Mouse (Mus musculus) liver, embryonic 16.5 days (tissue): Measurements from ENCODE around the gene Aatk. TPM values are rescaled to one million over a fixed set of nuclear protein-coding genes. Genes with fewer than 3 reads are reported as not detected.
A peak's percentile ranks its signal among the peaks of the same experiment; 100 is the strongest.

ENCODE experiments used
- ATAC-seq: fragments of 200-750 bp; cut with Nextera tagmentation; 2 replicates; pipeline ENCODE4 v1.8.0; 2017; ENCODE audit warnings: low read depth, mild to moderate bottlenecking, moderate number of reproducible peaks, moderate library complexity
- H3K27ac ChIP-seq: fragments of 300-500 bp; sonication (generic); 2 replicates; pipeline ENCODE4 v1.5.1; 2014; ENCODE audit warnings: mild to moderate bottlenecking, low read length
- H3K27me3 ChIP-seq: fragments of 300-500 bp; sonication (generic); 2 replicates; pipeline ENCODE4 v1.6.1; 2014; ENCODE audit warnings: low read depth, low read length, mixed read lengths; ENCODE audit not compliant: control insufficient read depth, insufficient read depth
- H3K36me3 ChIP-seq: fragments of 300-500 bp; sonication (generic); 2 replicates; pipeline ENCODE4 v1.6.1; 2014; ENCODE audit warnings: mild to moderate bottlenecking; ENCODE audit not compliant: control insufficient read depth, insufficient read depth
- H3K4me1 ChIP-seq: fragments of 300-500 bp; sonication (generic); 2 replicates; pipeline ENCODE4 v1.6.1; 2014; ENCODE audit warnings: low read depth, low read length, mixed read lengths; ENCODE audit not compliant: control insufficient read depth
- H3K4me2 ChIP-seq: fragments of 300-500 bp; sonication (generic); 2 replicates; pipeline ENCODE4 v1.6.1; 2014; ENCODE audit warnings: low read depth, low read length, mixed read lengths
- H3K4me3 ChIP-seq: fragments of 300-500 bp; sonication (generic); 2 replicates; pipeline ENCODE4 v1.5.1; 2014; ENCODE audit warnings: low read depth, mild to moderate bottlenecking, low read length
- H3K9ac ChIP-seq: fragments of 300-500 bp; sonication (generic); 2 replicates; pipeline ENCODE4 v1.6.1; 2014; ENCODE audit warnings: low read depth, low read length
- H3K9me3 ChIP-seq: fragments of 300-500 bp; sonication (generic); replicated peaks from 2 replicates; pipeline ENCODE4 v1.6.1; 2016; ENCODE audit warnings: low read length; ENCODE audit not compliant: control insufficient read depth
- WGBS: fragments of 180-500 bp; shearing (Covaris S2); extraction: QIAGEN DNeasy Blood & Tissue Kit; methylation state at CpG from one replicate; pipeline ENCODE4 v1.1.7; 2014; ENCODE audit not compliant: insufficient replicate concordance; 5-methylcytosine and 5-hydroxymethylcytosine counted together
- polyA plus RNA-seq: library from polyadenylated mRNA; unstranded; fragments of >200 nt; fragmentation: Nextera tagmentation; extraction: Ambion mirVana; gene quantifications from 2 replicates; pipeline ENCODE4 v1.2.1, GENCODE M21; 2015

Gene Aatk
- polyA plus RNA-seq, 1 experiment from 2014 or later = 0.67 TPM

DNA sequence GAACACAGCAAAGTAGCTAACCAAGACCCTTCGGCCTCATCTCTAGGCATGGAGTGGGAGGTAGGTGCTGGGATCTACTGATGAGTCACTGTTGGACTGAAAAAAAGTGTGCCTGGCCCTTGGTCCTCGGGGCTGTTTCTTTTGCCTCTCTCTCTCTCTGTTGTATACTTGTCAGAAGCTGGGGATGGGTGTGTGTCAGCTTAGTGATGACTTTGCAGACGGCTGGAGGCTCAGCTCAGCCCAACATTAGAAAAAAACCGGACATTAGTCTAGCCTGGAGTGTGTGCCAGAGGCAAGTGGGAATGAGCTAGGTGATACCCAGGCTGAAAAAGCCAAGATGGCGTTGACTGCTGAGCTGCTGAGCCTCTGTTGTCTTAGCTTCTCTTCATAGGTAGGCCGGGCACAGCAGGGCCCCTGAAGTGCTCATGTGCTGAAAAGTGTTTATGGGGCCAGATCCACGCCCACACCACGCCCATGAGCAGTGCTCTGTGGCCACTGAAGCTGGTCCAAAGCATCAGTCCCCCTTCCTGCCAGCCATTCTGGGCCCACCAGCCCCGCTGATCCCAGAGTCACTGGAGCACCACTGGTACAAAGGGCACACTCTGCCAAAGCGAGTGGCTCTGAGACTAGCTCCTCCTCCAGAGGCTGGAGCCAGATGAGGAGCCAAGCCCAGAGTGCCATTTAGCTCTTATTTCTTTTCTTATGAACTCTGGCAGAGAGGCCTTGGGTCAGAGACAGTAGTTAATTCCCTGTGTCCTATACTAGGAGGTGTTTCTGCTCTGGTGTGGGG is 67.2 kb downstream of the Aatk start:
- Histone ChIP-seq H3K27me3 (no peaks in the 10 kb centered on the region), H3K9ac (no peak overlapping the region), H3K4me1 (no peaks in the 10 kb centered on the region), H3K36me3 (peaks cover 2% of the 10 kb centered on the region; the same call in 1 of the 2 replicates), H3K4me2 (no peak overlapping the region), H3K27ac (no peak overlapping the region), H3K4me3 (no peak overlapping the region), H3K9me3 (no peaks in the 10 kb centered on the region)
- WGBS = 55% methylated on average over 10 of the region's 10 CpGs
- ATAC-seq = no peak

DNA sequence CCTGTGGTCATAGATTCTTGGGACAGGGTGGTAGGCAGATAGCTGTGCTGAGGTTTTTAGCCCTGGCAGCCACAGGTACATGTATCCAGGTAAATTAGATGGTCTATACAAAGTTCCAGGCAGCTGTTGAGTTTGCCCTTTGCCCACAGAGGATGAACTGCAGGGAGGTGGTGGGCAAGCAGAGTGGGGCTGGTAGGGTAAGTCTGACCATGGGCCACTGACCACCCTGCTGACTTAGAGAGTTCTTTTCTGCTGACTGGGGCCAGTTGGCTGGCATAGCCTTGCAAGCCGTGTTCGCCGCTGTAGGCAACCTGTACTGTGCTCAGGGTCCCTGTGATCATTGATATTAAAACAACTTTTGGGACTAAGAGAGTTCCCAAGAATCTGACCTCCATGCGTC is 68.3 kb downstream of the Aatk start:
- Histone ChIP-seq H3K27me3 (no peaks in the 10 kb centered on the region), H3K36me3 (peaks cover 6% of the 10 kb centered on the region; the same call in 1 of the 2 replicates), H3K9me3 (no peaks in the 10 kb centered on the region), H3K4me3 (no peak overlapping the region), H3K4me1 (no peaks in the 10 kb centered on the region), H3K9ac (no peak overlapping the region), H3K27ac (no peak overlapping the region), H3K4me2 (no peak overlapping the region)
- 77% methylated on average over 4 of the region's 4 CpGs for WGBS
- no peak for ATAC-seq

DNA sequence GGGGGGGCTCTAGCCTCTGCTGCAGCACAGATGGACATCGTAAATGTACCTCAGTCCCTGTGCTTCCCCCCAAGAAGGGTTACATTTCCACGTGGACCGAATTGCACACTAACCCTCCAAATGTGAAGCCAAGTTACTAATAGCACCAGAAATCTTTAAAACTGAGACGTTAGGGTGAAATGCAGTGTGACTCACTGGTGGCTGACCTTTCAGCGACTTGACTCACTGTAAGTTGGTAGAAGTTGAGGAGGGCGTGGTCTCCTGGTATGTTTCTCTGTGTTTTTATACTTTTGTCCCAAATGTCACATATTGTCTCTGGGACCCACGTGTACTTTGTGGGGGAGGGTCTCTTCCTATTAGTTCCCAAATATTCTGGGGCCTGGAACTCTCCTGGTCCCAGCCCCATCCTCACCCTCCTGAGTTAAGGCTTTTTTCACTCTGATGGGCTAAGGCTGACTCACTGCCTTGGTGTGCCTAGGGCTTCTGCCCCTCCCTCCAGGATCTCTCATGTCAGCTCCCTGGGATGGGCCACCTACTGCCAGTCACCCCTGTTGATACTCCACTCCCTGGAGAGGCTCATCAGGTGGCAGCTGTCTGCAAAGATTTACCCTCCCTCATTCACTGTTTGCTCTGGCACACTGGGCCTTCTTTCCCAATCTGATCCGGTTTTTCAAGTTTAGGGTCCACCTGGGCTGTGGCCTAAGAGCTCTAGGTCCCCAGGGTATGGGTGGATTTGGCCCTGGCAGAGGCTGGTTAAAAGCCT is 71.0 kb downstream of the Aatk start:
- no peak overlapping the region for H3K27ac ChIP-seq

GRCm38 (mm10) chr11:119973789-119974188 is 73.2 kb downstream of the Aatk start:
- Histone ChIP-seq H3K9ac (no peak overlapping the region), H3K27ac (no peak overlapping the region), H3K4me1 (no peaks in the 10 kb centered on the region; the same call in 1 of the 2 replicates), H3K4me3 (no peak overlapping the region), H3K36me3 (peaks cover 6% of the 10 kb centered on the region; the same call in 1 of the 2 replicates), H3K27me3 (no peaks in the 10 kb centered on the region), H3K9me3 (no peaks in the 10 kb centered on the region), H3K4me2 (no peak overlapping the region)
- no peak for ATAC-seq
- 73% methylated on average over 4 of the region's 4 CpGs for WGBS

More for the DNA sequence above, 71.0 kb downstream of the Aatk start:
- Histone ChIP-seq H3K4me2 (no peak overlapping the region), H3K9me3 (no peaks in the 10 kb centered on the region), H3K36me3 (peaks cover 6% of the 10 kb centered on the region; the same call in 1 of the 2 replicates), H3K4me1 (no peaks in the 10 kb centered on the region), H3K27me3 (no peaks in the 10 kb centered on the region), H3K9ac (no peak overlapping the region), H3K4me3 (no peak overlapping the region)
- no peak for ATAC-seq
- WGBS = 59% methylated on average over 8 of the region's 8 CpGs

DNA sequence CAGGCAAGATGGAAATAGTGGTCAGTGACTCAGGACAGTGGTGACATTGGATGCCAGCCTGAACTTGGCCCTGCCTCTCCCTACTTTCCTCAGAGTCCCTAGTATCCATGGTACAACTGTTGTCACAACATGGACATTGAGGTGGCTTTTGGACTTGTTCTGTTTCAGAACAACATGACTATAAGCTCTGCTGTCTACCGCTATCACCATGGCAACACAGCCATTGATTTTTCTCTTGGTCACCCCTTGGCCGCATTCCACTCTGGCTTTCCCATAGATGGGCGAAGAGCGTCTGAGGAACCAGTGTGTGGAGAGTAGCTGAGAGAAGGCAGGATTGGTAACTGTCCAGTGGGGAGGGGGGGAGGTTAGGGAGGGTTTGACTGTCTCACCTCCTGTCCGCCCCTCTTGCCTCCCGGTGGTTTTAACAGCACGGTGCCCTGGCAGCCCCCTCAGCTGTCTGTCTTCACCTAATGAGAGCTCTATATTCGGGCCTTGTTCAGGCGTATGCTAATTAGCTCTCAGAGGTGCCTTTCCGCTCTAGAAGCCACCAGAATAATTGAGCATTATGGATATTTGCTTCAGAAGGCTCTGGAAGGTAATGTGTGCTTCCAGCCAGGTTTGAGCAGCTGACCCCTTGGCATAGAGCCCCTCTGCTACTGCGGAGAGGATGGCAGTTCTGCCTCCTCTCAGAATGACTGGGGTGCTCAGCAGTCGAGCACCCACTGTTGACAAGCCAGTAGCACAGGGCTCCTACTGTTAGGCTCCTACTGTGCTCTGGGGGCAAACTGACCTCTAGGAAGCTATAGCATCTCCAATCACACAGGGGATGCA is 76.7 kb downstream of the Aatk start:
- ATAC-seq = peak; percentile 76

GRCm38 (mm10) chr11:119967892-119968291 is 79.1 kb downstream of the Aatk start:
- no peak overlapping the region for H3K4me3 ChIP-seq
- WGBS = 37% methylated on average over 2 of the region's 2 CpGs
- no peaks in the 10 kb centered on the region; the same call in 1 of the 2 replicates for H3K4me1 ChIP-seq
- no peaks in the 10 kb centered on the region for H3K27me3 ChIP-seq
- no peak overlapping the region for H3K4me2 ChIP-seq
- no peak overlapping the region for H3K27ac ChIP-seq
- no peaks in the 10 kb centered on the region for H3K36me3 ChIP-seq
- no peak for ATAC-seq
- H3K9ac ChIP-seq = no peak overlapping the region
- H3K9me3 ChIP-seq = no peaks in the 10 kb centered on the region

More for the DNA sequence above, 76.7 kb downstream of the Aatk start:
- H3K27ac ChIP-seq = no peak overlapping the region
- no peak overlapping the region for H3K4me3 ChIP-seq
- H3K9me3 ChIP-seq = no peaks in the 10 kb centered on the region
- H3K4me1 ChIP-seq = no peaks in the 10 kb centered on the region; the same call in 1 of the 2 replicates
- no peak overlapping the region for H3K4me2 ChIP-seq
- no peaks in the 10 kb centered on the region for H3K27me3 ChIP-seq
- H3K9ac ChIP-seq = no peak overlapping the region
- H3K36me3 ChIP-seq = peaks cover 6% of the 10 kb centered on the region; the same call in 1 of the 2 replicates
- WGBS = 62% methylated on average over 12 of the region's 12 CpGs

GRCm38 (mm10) chr11:119967401-119967800 is 79.6 kb downstream of the Aatk start:
- ATAC-seq = no peak
- no peaks in the 10 kb centered on the region for H3K9me3 ChIP-seq
- no peak overlapping the region for H3K9ac ChIP-seq
- H3K36me3 ChIP-seq = no peaks in the 10 kb centered on the region
- H3K4me1 ChIP-seq = no peaks in the 10 kb centered on the region; the same call in 1 of the 2 replicates
- no peak overlapping the region for H3K4me2 ChIP-seq
- WGBS = 68% methylated on average over 8 of the region's 8 CpGs
- no peak overlapping the region for H3K27ac ChIP-seq
- no peaks in the 10 kb centered on the region for H3K27me3 ChIP-seq
- H3K4me3 ChIP-seq = no peak overlapping the region

GRCm38 (mm10) chr11:119966294-119966693 is 80.7 kb downstream of the Aatk start:
- Histone ChIP-seq H3K36me3 (no peaks in the 10 kb centered on the region), H3K4me1 (no peaks in the 10 kb centered on the region; the same call in 1 of the 2 replicates), H3K9ac (no peak overlapping the region), H3K27me3 (no peaks in the 10 kb centered on the region), H3K4me3 (no peak overlapping the region), H3K4me2 (no peak overlapping the region), H3K9me3 (no peaks in the 10 kb centered on the region), H3K27ac (no peak overlapping the region)
- WGBS = 48% methylated on average over 6 of the region's 6 CpGs
- no peak for ATAC-seq
